Mouse (Mus musculus) naive thymus-derived CD4-positive, alpha-beta T cell, adult 2 months (primary cell): ENCODE measurements around the gene Fgf11.

ENCODE experiments used
- DNase-seq: peaks from one replicate; pipeline ENCODE4 v3.0.0-alpha.2; 2011; ENCODE audit warnings: low read depth

Fgf11 gene

DNA sequence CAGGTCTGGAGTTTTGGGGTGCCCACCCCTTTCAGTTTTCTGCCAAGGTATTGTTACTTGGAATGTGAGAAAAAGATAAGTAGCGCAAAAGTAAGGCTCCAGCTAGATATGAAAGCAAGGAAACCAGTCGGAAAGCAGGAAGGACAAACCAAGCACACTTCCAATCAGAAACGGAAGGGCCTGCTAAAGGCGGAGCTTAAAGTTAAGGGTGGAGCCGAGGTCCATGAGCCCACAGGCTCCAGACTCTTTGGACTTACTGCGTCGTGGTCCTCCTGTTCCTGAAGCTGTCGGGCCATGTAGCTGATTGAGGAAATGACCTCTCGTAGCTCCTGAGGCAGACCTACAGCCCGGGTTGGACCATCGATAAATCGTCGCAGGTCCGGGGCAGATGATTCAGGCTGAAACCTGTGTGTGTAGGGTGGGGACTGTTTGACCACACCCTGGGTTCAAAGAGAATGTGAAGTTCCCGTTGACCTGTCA is 16.8 kb downstream of the Fgf11 start:
- DNase-seq: no peak

DNA sequence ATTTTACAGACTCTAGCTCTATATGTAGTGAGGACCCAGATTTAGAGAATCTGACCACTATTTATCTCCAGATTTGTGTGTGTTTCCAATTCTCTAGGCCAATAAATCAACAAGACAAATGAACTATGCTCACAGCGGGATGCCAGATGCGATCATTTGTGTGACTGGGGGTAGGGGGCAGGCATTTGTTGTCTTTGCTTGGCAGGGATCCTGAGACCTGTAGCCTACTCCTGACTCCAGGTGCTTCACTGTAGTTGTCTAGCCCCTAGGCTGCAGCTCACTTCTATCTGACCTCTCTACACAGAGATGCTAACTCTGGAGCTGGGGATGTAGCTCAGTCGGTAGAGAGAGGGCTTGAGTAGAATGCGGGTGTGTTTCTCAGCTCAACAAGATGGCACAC is 19.8 kb downstream of the Fgf11 start:
- no peak for DNase-seq

DNA sequence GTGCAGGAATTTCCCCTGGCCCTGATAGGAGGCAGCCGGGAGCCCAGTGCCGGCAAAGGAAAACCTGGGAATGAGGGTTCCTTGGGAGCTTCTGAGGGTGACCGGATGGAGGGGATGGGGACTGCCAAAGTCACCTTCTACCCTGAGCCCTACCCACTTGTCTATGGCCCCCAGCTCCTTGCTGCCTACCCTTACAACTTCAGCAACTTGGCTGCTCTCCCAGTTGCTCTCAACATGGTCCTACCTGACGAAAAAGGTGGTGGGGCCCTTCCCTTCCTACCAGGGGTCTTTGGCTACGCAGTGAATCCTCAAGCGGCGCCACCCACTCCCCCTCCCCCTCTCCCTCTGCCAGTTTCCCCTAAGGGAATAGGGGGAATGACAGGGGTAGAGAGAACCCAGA is 22.7 kb downstream of the Fgf11 start:
- DNase-seq: no peak

DNA sequence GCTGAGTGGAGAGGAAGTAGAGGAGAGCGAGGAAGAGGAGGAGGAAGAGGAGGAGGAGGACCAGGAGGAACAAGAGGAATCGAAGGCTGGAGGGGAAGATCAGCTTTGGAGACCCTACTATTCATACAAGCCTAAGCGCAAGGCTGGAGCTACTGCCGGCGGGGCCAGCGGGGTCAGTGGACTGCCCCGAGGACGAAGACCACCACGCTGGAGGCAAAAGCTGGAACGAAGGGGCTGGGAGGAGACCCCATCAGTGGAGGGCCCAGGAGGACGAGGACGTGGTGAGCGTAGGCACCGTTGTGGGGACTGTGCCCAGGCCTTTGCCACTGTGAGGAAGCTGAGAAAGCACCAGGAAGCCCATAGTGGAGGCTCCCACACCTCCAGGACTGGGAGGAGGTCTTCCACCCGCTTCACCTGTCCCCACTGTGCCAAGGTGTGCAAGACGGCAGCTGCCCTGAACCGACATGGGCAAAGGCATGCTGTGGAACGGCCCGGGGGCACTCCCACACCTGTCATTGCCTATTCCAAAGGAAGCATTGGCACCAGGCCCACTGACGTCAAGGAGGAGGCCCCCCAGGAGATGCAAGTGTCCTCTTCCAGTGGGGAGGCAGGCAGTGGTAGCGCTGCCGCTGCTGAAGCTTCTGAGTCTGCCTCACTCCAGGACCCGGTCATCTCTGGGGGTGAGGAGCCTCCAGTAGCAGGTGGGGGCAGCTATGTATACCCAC is 23.2 kb downstream of the Fgf11 start:
- DNase-seq: no peak

DNA sequence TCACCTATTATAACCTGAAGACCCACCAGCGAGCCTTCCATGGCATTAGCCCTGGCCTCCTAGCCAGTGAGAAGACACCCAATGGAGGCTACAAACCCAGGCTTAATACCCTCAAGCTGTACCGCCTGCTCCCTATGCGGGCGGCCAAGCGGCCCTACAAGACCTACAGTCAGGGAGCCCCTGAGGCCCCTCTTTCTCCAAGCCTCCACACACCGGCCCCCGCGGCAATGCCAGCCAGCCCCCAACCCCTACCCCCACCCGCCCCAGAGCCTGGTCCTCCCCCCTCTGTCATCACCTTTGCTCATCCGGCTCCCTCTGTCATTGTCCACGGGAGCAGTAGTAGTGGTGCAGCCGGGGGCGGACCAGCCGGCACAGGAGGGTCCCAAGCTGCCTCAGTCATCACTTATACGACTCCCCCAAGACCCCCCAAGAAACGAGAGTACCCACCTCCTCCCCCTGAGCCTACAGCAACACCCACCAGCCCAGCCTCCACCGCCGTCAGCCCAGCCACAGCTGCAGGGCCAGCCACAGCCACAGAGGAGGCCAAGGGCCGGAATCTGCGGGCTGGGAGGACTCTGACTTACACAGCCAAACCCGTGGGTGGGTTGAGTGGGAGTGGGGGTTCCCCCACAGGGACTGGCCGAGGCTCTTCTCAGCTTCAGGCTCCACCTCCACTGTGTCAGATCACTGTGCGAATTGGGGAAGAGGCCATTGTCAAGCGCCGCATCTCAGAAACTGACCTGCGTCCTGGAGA is 24.0 kb downstream of the Fgf11 start:
- DNase-seq: no peak

DNA sequence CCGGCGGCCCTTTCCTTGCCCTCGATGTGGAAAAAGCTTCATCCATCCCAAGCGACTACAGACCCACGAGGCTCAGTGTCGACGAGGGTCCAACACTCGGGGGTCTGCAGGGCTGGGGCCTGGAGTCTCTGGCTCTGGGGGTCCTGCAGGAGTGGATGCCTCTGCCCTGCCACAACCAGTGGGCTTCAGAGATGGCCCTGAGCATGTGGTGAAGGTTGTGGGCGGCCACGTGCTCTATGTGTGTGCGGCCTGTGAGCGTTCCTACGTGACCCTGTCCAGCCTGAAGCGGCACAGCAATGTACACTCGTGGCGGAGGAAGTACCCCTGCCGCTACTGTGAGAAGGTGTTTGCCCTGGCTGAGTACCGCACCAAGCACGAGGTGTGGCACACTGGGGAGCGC is 25.2 kb downstream of the Fgf11 start:
- no peak for DNase-seq

DNA sequence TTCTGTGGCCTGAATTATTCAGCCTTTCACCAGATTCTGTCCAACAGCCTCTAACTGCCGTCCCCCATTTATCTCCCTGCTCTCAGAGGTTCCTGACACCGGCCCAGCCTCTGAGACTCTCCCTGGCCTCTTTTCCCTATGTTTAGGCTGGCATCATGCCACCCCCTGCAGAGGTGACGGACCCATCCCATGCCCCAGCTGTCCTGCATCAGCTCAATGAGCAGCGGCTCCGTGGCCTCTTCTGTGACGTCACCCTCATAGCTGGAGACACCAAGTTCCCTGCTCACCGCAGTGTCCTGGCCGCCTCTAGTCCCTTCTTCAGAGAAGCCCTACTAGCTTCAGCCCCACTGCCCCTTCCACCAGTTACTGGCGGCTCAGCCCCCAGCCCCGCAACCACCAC is 25.9 kb downstream of the Fgf11 start:
- no peak for DNase-seq

DNA sequence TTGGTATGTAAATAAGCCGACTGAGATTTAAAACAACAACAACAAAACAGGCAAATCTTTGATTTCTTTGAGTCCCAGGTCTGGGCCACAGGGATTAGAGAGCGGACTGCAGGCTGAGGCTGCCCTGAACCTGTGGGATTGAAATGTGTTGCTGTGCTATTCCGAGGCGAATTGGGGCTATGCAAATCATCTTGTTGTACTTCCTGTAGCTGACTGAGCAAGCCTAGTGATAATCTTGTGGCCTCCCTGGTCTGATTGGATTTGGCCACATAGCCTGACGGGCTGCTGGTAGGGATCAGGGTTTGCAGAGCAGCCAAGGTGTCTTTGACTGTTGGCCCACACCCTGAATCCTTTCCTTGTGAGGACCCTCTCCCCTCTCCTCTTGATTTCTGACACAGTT is 26.7 kb downstream of the Fgf11 start:
- DNase-seq: no peak

DNA sequence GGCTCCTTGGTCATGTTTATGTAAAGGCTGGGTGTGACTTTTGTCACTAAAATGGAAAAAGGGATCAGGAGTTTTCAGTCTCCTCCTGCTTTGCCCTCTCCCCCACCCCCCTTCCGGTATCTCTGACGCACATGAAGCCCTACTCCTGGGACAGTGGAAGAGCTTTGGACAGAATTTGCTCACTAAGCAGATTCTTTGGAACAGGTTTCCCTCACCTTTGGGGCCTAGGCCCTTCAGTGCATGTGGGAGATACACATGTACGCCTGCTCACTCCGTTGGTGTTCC is 34.1 kb downstream of the Fgf11 start:
- DNase-seq: no peak

DNA sequence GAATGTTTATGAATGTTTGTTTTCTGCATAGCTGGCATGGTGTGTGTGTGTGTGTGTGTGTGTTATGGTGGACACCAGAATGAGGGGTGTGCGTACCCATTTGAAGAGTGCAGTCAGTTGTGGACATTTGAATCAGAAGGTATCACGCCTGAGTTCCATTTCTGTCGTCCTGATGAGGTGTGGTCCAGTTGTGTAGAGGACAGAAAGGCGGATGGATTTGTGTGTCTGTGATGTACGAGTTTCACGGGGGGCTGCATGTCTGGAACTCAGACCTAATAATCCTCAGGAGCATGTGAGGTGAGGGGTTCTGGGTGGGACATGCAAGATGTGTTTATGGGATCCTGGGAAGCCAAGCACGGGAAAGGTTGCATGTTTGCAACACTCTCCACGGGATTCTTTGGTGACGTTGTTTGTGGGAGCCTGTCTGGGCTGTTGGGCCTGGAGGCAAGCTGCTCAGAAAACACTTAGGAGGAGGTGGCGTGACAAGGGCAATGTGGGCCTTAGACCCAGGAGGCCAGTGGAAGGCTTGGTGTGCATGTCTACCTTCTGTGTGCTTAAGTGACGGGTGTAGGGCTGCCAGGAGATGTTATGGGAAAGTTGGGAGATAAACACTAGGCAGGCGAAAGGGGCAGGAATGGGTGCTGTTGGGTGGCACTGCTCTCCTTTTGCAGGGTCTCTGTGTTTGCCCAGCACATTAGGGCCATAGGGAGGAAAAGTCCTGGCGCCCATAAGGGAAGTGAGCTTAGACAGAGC is 34.6 kb downstream of the Fgf11 start:
- no peak for DNase-seq

DNA sequence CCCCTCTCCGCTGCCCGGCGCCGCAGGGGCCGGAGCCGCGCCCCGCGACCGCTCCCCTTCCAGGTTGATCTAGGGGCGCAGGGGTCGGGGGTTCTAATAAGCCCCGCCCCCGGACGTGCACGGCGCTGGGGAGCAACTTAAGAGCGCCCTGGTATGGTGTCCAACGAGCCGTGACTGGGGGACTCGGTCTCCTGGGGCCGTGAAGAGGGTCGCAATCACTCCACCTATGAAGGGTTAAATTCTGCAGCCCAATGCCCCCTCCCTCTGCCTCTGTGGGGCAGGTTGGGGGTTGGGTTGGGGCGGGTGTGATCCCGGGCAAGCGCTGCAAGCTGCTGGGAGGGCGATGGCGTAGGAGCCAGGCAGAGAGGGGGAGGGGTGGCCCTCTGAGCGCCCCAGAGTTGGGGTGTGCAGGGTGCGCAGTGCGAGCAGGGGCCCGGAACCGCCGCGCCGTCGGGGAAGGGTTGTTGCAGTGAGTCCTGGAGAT is 35.5 kb downstream of the Fgf11 start:
- DNase-seq: peak; percentile 90

DNA sequence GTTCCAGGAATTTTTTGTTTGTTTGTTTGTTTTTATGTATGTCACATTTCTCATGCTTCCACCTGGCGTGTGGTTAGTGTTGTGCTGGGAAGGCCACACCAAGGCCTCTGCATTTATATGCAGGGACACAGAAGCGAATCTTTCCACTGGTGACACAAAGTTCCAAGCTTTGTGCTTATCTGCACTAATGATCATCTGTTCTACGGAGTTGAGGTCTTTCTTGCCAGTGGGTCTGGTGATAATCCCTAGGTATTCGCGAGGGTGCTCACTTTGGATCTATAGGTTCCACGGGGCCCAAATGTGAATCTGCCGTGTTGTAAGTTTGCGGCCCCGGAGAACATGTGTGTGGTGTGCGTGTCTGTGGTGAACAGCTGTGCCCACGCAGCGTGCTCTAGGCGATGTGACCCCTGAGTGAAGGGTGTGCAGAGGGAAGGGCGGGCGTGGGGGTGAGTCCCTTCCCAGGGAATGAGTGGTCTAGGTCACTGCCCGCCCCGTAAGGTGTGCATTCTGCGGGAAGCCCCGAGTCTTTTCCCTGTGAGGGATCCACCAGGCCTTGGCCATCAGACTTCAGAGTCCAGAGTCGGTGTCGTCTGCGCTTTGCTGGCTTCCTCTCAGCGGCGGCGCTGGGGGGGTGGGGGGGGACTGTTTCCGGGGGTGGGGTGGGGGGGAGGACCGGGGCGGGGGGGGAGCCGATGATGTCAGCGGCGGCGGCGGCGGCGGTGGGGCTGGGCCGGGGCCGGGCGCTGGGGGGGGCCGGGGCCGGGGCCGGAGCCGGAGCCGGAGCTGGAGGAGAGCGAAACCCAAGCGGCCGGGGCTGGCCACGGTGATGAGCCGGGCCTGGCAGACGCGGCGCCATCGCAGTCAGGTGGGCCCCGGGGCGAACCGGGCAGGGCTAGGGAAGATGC is 36.2 kb downstream of the Fgf11 start, which contains the start of gene Zbtb4:
Zbtb4 (plus strand) TSS at position 692 of the 905 bp plus-strand sequence.
- DNase-seq: peak; percentile 80

DNA sequence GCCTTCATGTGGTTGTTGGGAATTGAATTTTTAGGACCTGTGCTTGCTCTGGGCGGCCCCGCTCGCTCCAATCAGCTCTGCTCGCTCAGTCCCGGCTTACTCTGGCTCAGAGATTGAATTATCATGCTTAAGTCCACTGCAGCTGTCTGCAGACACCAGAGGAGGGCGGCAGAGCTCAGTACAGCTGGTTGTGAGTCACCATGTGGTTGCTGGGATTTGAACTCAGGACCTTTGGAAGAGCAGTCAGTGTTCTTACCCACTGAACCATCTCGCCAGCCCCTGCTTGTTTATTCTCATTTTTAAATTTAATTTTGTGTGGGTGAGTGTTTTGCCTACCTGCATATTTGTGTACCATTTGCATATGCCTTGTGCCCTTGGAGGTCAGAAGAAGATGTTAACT is 38.1 kb downstream of the Fgf11 start:
- no peak for DNase-seq

DNA sequence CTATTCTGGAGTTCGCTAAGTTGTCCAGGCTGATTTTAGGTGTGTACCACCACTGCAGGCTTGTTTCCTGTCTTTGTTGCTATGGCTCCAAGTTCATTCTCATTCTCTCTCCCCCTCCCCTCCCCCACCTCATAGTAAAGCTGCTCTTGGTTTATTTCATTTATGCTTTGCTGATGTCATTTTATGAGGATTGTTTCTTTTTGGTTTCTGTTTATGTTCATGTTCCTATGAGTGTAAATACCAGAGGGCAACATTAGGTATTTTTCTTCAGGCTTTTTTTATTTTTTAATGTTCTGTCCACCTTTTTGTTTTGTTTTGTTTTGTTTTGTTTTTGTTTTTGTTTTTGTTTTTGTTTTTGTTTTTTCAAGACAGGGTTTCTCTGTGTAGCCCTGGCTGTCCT is 39.8 kb downstream of the Fgf11 start, which contains the start of gene Slc35g3:
Slc35g3 (minus strand) TSS at position 101 of the 400 bp plus-strand sequence.
- DNase-seq: peak; percentile 45

DNA sequence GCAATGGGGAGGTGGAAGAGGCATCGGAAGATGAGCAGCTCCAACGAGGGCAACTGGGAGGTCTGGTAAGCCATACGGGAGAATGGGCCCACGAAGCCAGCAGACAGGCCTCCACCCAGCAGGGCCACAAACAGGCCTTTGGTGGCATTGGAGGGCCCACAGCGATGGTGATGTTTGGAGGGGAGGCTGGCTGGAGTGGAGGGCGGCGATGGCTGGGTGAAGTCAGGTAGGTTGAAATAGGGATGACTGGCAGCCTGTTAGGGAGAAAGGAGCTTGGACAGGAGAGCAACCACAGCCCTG is 40.8 kb downstream of the Fgf11 start:
- DNase-seq: no peak

DNA sequence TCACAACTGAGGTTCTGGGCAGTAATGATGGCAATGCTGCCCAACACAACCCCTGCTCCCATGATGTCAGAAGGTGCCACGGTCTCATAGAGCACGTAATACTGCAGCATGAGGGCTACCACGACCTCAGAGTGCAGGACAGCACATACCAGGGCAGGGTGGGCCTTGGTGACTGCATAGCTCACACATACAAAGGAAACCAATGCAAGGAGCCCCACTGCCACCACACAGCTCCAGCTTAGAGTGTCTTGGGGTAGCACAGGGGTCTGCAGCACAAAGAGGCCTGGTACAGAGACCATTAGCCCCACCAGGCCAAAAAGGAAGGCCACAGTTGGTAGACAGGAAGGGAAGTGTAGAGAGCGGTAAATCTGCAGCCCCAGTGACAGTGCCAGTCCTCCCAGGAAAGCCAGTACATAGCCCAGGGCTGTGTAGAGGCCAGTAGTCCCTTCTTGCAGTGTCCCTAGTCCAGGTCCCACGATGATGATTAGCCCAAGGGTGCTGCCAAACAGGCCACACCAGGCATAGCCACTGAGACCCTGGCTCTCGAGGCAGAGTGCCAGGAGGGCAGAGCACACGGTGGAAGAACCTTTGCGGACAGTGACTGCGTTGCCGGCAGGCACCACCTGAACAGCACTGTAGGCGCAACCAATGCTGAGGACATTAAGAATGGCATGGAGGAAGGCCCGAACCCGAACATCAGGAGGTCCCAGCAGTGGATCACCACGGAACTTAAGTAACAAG is 41.3 kb downstream of the Fgf11 start:
- DNase-seq: no peak

DNA sequence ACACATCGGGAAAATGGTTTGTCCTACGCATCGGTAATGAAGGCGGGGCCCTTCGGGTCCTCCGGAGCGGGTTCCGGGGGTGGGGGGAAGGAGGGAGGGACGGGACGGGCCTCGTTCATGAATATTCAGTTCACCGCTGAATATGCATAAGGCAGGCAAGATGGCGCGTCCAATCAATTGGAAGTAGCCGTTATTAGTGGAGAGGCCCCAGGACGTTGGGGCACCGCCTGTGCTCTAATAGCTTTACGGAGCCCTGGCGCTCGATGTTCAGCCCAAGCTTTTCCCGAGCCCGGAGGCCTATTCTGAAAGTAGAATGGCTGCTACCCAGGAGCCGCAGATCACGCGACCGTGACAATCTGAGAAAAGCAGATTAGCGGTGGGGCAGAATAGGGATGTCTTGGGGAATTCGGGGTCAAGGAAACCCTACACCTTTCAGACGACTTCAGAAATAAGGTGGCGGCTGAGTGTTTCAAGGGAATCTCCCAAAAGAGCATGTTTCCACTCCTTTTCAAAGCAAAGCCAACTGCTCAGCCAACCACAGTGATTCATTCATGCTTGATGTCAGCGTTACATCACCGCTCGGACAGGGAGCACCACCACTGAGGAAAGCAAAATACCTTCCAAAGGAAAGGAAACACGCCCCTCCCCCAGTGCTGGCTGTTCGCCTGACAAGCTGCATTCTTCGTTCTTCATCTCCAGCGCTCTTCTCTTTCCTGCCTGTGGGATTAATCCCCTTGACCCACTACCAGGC is 42.5 kb downstream of the Fgf11 start:
- peak; percentile 90 for DNase-seq

DNA sequence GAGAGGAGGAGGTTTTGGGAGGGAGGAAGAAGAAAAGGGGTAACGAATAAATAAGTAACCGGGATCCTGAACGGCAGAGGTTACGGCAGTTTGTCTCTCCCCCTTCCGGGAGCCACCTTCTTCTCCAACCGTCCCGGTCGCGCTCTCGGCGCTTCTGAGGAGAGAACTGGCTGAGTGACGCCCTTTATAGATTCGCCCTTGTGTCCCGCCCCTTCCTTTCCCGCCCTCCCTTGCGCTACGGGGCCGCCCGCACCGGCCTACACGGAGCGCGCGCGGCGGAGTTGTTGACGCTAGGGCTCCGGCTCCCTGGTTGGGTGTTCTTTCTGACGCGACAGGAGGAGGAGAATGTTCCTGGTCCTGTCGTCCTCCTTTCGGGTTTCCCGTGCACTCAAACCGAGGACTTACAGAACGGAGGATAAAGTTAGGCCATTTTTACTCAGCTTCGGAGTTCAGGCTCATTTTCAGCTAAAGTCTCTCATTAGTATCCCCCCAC is 43.1 kb downstream of the Fgf11 start, which contains the start of gene Polr2a:
Polr2a (minus strand) TSS at position 160 of the 493 bp plus-strand sequence.
- peak; percentile 100 for DNase-seq

DNA sequence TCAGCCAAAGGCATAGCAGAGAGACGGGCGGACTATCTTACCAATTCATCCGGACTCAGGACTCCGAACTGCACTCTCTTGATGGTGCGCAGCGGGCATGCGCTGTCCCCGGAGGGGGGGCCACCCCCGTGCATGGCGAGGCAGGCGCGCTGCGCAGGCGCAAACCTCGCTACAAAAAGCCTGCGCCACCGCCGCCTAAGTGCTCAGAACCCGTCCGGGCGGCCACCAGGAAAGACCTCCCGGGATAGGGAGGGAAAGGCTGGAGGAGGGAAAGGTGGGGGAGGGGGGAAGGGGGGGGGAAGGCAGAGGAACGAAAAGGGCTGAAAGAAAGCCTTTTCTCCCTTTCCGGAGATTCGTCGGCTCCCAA is 43.6 kb downstream of the Fgf11 start:
- peak; percentile 98 for DNase-seq
